Mouse (Mus musculus) CH12.LX (cell line): ENCODE results near the gene Idh3a. TPM values are rescaled to one million over a fixed set of nuclear protein-coding genes. Genes with fewer than 3 reads are reported as not detected.

ENCODE experiments used
- DNase-seq: peaks from one replicate; pipeline ENCODE4 v3.0.0-alpha.2; 2013; ENCODE audit errors: extremely low read depth
- H3K27ac ChIP-seq: 2 replicates; pipeline ENCODE4 v1.5.1; 2012; ENCODE audit warnings: low read depth, mild to moderate bottlenecking, control low read depth, moderate library complexity; ENCODE audit not compliant: insufficient read depth
- H3K27me3 ChIP-seq: replicated peaks from 2 replicates; pipeline ENCODE3; 2012; ENCODE audit warnings: inconsistent platforms
- H3K36me3 ChIP-seq, 2 experiments: replicated peaks in 1 of 2; 2 replicates each; pipeline versions ENCODE3 to v1.6.1; 2012; ENCODE audit warnings: inconsistent platforms in 1 of 2, low read length in 1 of 2, mild to moderate bottlenecking in 1 of 2, mixed read lengths in 1 of 2, moderate library complexity in 1 of 2; ENCODE audit not compliant: control insufficient read depth in 1 of 2, insufficient read depth in 1 of 2
- H3K4me1 ChIP-seq, 2 experiments: 2 replicates each; pipeline ENCODE4 v1.6.1; 2012; ENCODE audit warnings: inconsistent platforms in 1 of 2, moderate library complexity in 1 of 2; ENCODE audit not compliant: insufficient read depth in 2 of 2, control insufficient read depth in 1 of 2
- H3K4me2 ChIP-seq: 2 replicates; pipeline ENCODE4 v1.6.1; 2012; ENCODE audit warnings: low read depth, mild to moderate bottlenecking, control low read depth; ENCODE audit not compliant: poor library complexity, insufficient read depth, severe bottlenecking
- H3K4me3 ChIP-seq, 3 experiments: fragments of 150-350 bp in 1 of 3; sonication (generic) in 1 of 3; replicated peaks in 1 of 3; 2 replicates each; pipeline versions ENCODE3 to v1.5.1; 2011 to 2012; ENCODE audit warnings: low read depth in 2 of 3, low read length in 2 of 3, mild to moderate bottlenecking in 2 of 3, moderate library complexity in 2 of 3, control low read depth in 1 of 3, improper control_type of control experiment in 1 of 3, inconsistent platforms in 1 of 3, mixed read lengths in 1 of 3; ENCODE audit not compliant: poor library complexity in 1 of 3
- H3K79me2 ChIP-seq: replicated peaks from 2 replicates; pipeline ENCODE4 v1.6.1; 2012; ENCODE audit warnings: mild to moderate bottlenecking, moderate library complexity; ENCODE audit not compliant: control insufficient read depth, poor library complexity, insufficient read depth, severe bottlenecking; ENCODE audit errors: extremely low read depth
- H3K9ac ChIP-seq: 2 replicates; pipeline ENCODE4 v1.6.1; 2012; ENCODE audit warnings: low read depth, mild to moderate bottlenecking, control low read depth, moderate library complexity; ENCODE audit not compliant: insufficient read depth
- H3K9me3 ChIP-seq: replicated peaks from 2 replicates; pipeline ENCODE3; 2012; ENCODE audit warnings: low read length, inconsistent platforms, mixed read lengths
- BHLHE40 ChIP-seq: IDR thresholded peaks from 2 replicates; pipeline ENCODE4 v1.6.1; 2011; ENCODE audit warnings: mild to moderate bottlenecking, low read depth, low read length, improper control_type of control experiment
- CTCF ChIP-seq, 2 experiments: IDR thresholded peaks in 1 of 2; conservative IDR thresholded peaks in 1 of 2; 2 replicates each; pipeline ENCODE4 v1.5.1; 2011 to 2012; ENCODE audit warnings: low read depth in 2 of 2, low read length in 2 of 2, improper control_type of control experiment in 1 of 2, inconsistent platforms in 1 of 2, mild to moderate bottlenecking in 1 of 2, moderate library complexity in 1 of 2
- E2F4 ChIP-seq: IDR thresholded peaks from 2 replicates; pipeline ENCODE4 v1.6.1; 2011; ENCODE audit warnings: low read depth, low read length, improper control_type of control experiment; ENCODE audit not compliant: insufficient replicate concordance
- ELF1 ChIP-seq: IDR thresholded peaks from 2 replicates; pipeline ENCODE4 v1.6.1; 2014; ENCODE audit warnings: low read depth, mild to moderate bottlenecking, inconsistent platforms, low read length, improper control_type of control experiment
- GABPA ChIP-seq: IDR thresholded peaks from 2 replicates; pipeline ENCODE4 v1.6.1; 2012; ENCODE audit warnings: low read depth, low read length, improper control_type of control experiment, inconsistent platforms; ENCODE audit not compliant: insufficient replicate concordance
- KAT2A ChIP-seq: IDR thresholded peaks from 2 replicates; pipeline ENCODE4 v1.6.1; 2012; ENCODE audit warnings: low read length, improper control_type of control experiment, inconsistent platforms; ENCODE audit not compliant: insufficient replicate concordance
- MAFK ChIP-seq: IDR thresholded peaks from 2 replicates; pipeline ENCODE4 v1.6.1; 2011; ENCODE audit warnings: low read length, improper control_type of control experiment; ENCODE audit not compliant: insufficient replicate concordance
- MAZ ChIP-seq: IDR thresholded peaks from 2 replicates; pipeline ENCODE4 v1.6.1; 2012; ENCODE audit warnings: low read depth, mild to moderate bottlenecking, inconsistent platforms, low read length, improper control_type of control experiment, moderate library complexity
- NELFE ChIP-seq: IDR thresholded peaks from 2 replicates; pipeline ENCODE4 v1.6.1; 2011; ENCODE audit warnings: low read depth, low read length, improper control_type of control experiment
- RAD21 ChIP-seq: IDR thresholded peaks from 2 replicates; pipeline ENCODE4 v1.6.1; 2011; ENCODE audit warnings: low read depth, mild to moderate bottlenecking, low read length, improper control_type of control experiment, moderate library complexity
- SMC3 ChIP-seq: IDR thresholded peaks from 2 replicates; pipeline ENCODE4 v1.6.1; 2011; ENCODE audit warnings: low read depth, low read length, improper control_type of control experiment
- TCF12 ChIP-seq: IDR thresholded peaks from 2 replicates; pipeline ENCODE4 v1.6.1; 2014; ENCODE audit warnings: low read depth, mild to moderate bottlenecking, inconsistent platforms, low read length, improper control_type of control experiment
- USF1 ChIP-seq: IDR thresholded peaks from 2 replicates; pipeline ENCODE4 v1.6.1; 2014; ENCODE audit warnings: low read depth, mild to moderate bottlenecking, inconsistent platforms, low read length, improper control_type of control experiment
- ZNF384 ChIP-seq: IDR thresholded peaks from 2 replicates; pipeline ENCODE4 v1.6.1; 2012; ENCODE audit warnings: low read depth, low read length, improper control_type of control experiment, inconsistent platforms
- dilution Hi-C: fragments of 300-500 bp; cut with MboI; formaldehyde crosslinking; loops from 2 replicates; pipeline ENCODE4 v1.14.3; 2020; ENCODE audit warnings: low sequenced_read_pairs; ENCODE audit not compliant: extremely low pct_unique_long_range_greater_than_20kb, extremely low pct_ligation_motif_present
- in situ Hi-C: fragments of 300-500 bp; cut with MboI; formaldehyde crosslinking; loops from 3 replicates; pipeline ENCODE4 v1.14.3; 2019; ENCODE audit warnings: low sequenced_read_pairs, low pct_ligation_motif_present, low pct_unique_long_range_greater_than_20kb, mixed read lengths
- polyA plus RNA-seq: library from polyadenylated mRNA; unstranded; fragments of >175 nt; gene quantifications from 2 replicates; pipeline ENCODE4 v1.2.1, GENCODE M21; 2012; ENCODE audit warnings: low read depth; ENCODE audit not compliant: insufficient read length
- total RNA-seq, 2 experiments: library from RNA; depleted of rRNA; stranded (reverse); fragments of 300-350 nt in 1 of 2; fragments of >200 nt in 1 of 2; gene quantifications; 2 replicates each; pipeline ENCODE4 v1.2.3; 2012 to 2014

The Idh3a gene
- total and polyA plus RNA-seq, 3 experiments = 102 to 198 (median 178) TPM

DNA sequence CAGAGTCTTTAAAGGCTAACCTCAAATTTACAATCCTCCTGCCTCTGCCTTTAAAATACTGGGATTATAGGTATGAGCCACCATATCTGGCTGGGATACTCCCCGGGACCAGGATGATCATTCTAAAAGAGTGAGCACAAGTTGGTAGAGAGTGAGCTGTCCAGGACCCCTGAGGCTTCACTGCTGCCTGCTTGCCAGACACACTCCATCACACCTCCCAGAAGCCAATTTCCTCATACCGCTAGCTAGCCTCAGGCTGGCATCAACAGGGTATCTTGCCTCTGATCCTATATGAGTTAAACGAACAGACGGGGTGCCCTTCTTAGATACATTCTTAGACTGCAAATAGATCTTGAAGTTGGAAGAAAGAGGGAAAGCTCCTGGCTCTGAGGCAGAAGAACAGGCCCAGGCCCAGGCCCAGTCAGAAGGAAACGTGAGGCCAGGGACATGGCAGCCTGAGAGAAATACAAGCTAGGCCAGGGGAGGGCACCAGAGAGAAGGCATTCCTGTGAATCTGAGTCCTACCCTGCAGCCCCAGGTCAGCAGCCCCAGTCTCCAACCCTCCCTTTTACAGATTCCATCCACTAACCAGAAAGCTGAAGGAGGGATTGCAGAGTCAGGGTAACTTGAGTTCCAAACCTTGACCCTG is 43.6 kb downstream of the Idh3a start:
- dilution Hi-C loops = no loop called here
- peak; percentile 22 for DNase-seq
- Histone ChIP-seq H3K4me3 (no peak overlapping the region), H3K27me3 (no peaks in the 10 kb centered on the region), H3K79me2 (0 out of 2 replicates have a peak, but pooled peaks cover 2% of the 10 kb centered on the region), H3K4me1 (no peaks in the 10 kb centered on the region), H3K9me3 (peaks cover 7% of the 10 kb centered on the region), H3K27ac (no peak overlapping the region), H3K36me3 (peaks cover 47 to 91% of the 10 kb centered on the region in 2 experiments), H3K9ac (no peak overlapping the region), H3K4me2 (no peak overlapping the region)
- in situ Hi-C loops = no loop called here
- TF ChIP-seq USF1 = no peak
- TF ChIP-seq SMC3 = peak; percentile 63
- peak; percentile 45 for TF ChIP-seq RAD21
- peak in 1 of 2 experiments; percentile 54; a peak in 2 of 4 replicates for TF ChIP-seq CTCF (conservative IDR thresholded peaks at IDR 0.05 in 1 of 2, IDR thresholded peaks at IDR 0.05 in 1 of 2; ENCODE audit: low read depth in 2 of 2, low read length in 2 of 2)

DNA sequence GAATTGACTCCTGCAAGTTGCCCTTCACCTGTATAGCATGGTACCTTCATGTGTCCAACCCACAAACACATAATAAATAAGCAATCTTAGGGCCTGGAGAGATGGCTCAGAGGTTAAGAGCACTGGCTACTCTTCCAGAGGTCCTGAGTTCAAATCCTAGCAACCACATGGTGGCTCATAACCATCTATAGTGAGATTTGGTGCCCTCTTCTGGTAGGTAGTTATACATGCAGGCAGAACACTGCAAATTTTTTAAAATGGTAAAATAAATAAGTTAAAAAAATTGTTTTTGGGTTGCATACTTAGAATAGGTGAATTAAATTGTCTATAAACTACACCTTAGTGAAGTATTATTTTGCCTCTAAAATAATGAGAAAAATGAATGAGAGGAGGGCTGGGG is 44.8 kb downstream of the Idh3a start:
- Histone ChIP-seq H3K4me1 (no peaks in the 10 kb centered on the region), H3K27ac (no peak overlapping the region), H3K9ac (no peak overlapping the region), H3K79me2 (peaks cover 5% of the 10 kb centered on the region; the same call in 1 of the 2 replicates), H3K9me3 (peaks cover 7% of the 10 kb centered on the region), H3K4me2 (no peak overlapping the region), H3K4me3 (no peak overlapping the region), H3K27me3 (no peaks in the 10 kb centered on the region), H3K36me3 (peaks cover 40 to 90% of the 10 kb centered on the region in 2 experiments)
- DNase-seq = no peak
- no peak for TF ChIP-seq MAZ
- no peak for TF ChIP-seq TCF12
- TF ChIP-seq ZNF384 = no peak
- peak; percentile 25; the same call in 1 of the 2 replicates for TF ChIP-seq SMC3
- TF ChIP-seq MAFK = no peak
- TF ChIP-seq CTCF (conservative IDR thresholded peaks at IDR 0.05 in 1 of 2, IDR thresholded peaks at IDR 0.05 in 1 of 2; ENCODE audit: low read depth in 2 of 2, low read length in 2 of 2) = peak in 1 of 2 experiments; percentile 47; a peak in 3 of 4 replicates
- no peak for TF ChIP-seq E2F4
- TF ChIP-seq ELF1 = no peak
- dilution Hi-C loops = no loop called here
- in situ Hi-C loops = no loop called here

DNA sequence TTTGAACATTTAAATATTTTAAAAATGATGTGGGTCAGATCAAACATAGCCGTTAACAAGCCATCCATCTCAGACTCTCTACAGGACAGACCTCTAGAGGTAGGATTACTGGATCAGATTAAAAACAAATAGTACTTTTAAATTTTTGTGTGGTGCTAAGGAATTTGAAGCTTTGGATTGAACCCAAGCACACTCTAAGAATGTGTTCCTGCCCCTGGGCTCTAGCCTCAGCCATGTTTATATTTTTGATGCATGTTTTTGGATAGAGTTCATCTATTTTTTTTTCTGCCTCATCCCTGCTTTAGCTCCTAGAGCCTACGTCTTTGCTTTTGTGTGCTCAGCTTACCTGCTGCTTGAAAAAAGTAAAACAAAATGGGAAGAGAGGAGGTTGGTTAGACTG is 47.3 kb downstream of the Idh3a start:
- in situ Hi-C loops = no loop called here
- H3K4me2 ChIP-seq = no peak overlapping the region
- dilution Hi-C loops = no loop called here
- DNase-seq = no peak
- peaks cover 21 to 87% of the 10 kb centered on the region in 2 experiments for H3K36me3 ChIP-seq
- no peaks in the 10 kb centered on the region for H3K27me3 ChIP-seq
- peaks cover 5% of the 10 kb centered on the region; the same call in 1 of the 2 replicates for H3K79me2 ChIP-seq
- peaks cover 7% of the 10 kb centered on the region for H3K9me3 ChIP-seq
- H3K9ac ChIP-seq = no peak overlapping the region
- H3K4me1 ChIP-seq = peaks cover 0 to 14% of the 10 kb centered on the region in 2 experiments; a peak in 2 of 4 replicates
- no peak for TF ChIP-seq KAT2A
- TF ChIP-seq GABPA = no peak
- TF ChIP-seq BHLHE40 = no peak
- TF ChIP-seq RAD21 = no peak
- no peak for TF ChIP-seq NELFE
- no peak overlapping the region for H3K4me3 ChIP-seq
- H3K27ac ChIP-seq = no peak overlapping the region
